Mouse (Mus musculus) adrenal gland, postnatal 10 days (tissue): ENCODE measurements at regions not wholly inside any gene's neighbourhood (a gene's known extent, or its start where the extent isn't known, plus 50 kb on each side); places are given as distances from the start of the nearest gene placed in this dataset.
A peak's percentile ranks its signal among the peaks of the same experiment; 100 is the strongest.

Experiments used
- DNase-seq: peaks from one replicate; pipeline ENCODE4 v3.0.0; 2021; ENCODE audit warnings: mixed read lengths

DNA sequence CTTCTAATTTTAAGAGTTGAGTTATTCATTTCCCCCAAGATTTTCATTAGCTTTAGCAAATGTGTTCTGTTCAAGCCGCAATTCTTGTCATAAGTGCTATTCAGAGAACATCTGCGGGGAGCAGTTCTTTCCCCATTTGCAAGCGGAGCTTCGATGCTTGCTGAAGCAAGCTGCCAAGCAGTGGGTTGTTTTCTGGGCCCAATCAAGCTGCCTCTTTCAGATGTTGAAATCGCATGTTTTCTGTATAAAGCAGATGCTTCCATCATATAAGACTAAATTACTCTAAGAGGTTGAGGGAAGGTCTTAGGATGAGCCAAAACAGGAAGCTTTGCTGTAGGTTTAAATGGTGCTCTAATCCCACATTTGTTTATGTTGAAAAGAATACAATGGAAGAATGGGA, 547.4 kb downstream of the Abca13 start:
- DNase-seq = no peak

DNA sequence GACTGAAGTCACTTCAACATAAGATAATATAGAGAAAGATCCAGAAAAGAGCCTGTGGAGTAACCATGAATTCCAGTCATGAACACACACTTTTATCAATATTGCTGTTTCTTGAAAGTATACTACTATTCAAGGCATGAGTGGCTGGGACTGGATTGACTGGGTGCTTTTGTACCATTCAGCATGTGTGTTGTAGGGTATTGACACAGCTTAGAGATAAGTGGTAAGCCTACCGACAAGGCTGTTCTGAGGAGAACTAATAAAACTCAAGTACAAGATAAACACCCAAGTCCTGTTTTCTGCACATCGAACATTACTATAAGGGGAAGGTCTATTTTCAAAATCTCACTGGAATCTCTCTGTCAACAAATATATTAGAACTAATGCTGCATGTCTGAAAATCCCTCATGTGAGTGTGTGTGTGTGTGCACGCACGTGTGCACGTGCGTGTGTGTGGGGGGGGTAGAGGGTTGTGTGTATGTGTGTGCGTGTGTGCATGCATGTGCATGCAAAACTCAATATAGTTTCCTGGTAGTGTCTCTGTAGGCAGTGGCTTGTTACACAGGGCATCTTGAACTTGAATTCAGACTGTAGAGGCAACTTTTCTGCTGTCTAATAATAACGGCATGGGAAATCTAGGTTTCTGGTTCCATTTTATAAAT, 588.6 kb downstream of the Abca13 start:
- no peak for DNase-seq

DNA sequence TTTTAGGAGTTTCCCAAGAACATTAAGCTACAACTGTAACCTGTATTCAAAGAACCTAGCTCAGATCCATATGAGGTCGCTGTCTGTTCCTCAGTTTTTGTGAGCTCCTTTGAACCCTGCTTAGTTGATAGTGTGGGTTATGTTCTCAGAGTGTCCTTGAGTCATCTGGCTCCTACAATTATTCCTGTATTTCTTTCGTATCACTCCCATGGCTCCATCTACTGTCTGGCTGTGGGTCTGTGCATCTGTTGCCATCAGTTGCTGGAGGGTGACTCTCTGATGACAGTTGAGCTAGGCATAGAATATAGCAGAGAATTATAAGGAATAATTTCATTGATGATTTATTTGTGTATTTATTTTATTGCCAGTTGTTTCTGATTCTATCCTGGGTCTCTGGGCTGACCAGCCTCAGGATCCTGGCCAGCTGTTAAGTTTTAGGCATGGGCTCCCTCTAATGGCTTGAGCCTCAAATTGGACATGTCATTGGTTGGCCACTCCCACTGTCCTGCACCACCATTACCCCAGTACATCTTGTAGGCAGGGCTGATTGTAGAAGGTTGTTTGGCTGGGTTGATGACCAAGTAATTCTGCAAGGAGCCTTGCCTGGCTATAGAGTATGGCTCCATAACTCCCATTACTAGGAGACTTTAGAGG, 601.6 kb downstream of the Abca13 start:
- peak; percentile 1 for DNase-seq

DNA sequence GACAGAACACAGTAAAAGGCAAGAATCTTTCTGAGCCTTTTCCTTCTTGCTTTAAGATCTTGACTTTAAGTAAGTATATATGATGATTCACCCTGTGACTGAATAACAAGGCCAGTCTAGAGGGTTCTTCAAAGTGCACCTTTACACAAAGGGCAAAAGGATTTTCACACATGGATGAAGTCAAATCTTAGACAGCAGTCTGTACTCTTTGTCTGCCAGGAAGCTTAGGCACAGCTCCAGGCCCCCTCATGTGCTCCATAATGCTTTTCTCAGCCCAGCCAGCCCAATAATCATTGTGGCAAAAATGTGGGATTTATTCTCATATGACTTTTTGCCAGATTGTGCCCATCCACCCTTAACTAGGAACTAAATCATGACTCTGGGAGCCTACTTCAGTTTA, 647.9 kb downstream of the Abca13 start:
- DNase-seq = no peak

DNA sequence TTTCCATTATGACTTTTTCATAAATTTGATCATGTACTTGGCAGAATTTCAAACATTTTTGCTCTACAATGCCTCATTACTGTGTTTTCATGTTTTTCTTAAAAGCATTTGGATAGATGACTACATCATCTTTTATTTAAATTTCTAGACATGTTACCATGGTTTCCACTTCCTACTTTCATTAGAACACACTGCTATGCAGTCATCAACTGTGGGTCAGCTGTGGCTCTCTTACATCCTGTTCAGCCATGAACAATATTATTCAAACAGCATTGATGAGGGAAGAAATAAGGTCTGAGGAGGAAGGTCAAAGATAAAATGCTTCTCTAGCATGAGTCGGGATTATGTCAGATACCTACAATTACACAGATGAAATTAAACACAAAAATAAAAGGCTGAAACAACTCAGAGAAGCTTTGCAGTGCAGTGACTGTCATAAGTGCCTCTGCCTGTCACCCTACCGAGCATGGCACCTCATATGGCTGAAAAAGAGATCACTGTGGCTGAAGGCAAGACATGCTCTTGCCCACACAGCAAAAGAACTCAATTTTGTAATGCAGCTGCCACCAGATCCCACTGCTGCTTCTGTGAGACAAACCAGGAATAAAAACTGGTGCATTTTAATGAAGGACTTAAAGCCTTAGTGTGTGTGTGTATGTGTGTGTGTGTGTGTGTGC, 676.9 kb downstream of the Abca13 start:
- DNase-seq = no peak
